Mouse (Mus musculus) ES-E14 (cell line): ENCODE results near the gene Plce1. TPM values are rescaled to one million over a fixed set of nuclear protein-coding genes. Genes with fewer than 3 reads are reported as not detected.
A peak's percentile ranks its signal among the peaks of the same experiment; 100 is the strongest.
"Not testable (repeated sequence)": the region's sequence is repeated elsewhere in the genome, so short reads cannot be mapped to it uniquely, and the experiment has no call there.

ENCODE experiments used
- DNase-seq: peaks from one replicate; pipeline ENCODE4 v3.0.0-alpha.2; 2013; ENCODE audit warnings: low read depth, low spot score
- H3K27ac ChIP-seq: 2 replicates; pipeline ENCODE4 v1.5.1; 2012; ENCODE audit warnings: low read depth, mild to moderate bottlenecking, low read length, moderate library complexity, mixed read lengths; ENCODE audit not compliant: poor library complexity, insufficient read depth, severe bottlenecking
- H3K36me3 ChIP-seq: 2 replicates; pipeline ENCODE4 v1.6.1; 2012; ENCODE audit warnings: mild to moderate bottlenecking, low read length, moderate library complexity, mixed read lengths; ENCODE audit not compliant: control insufficient read depth, poor library complexity, insufficient read depth, severe bottlenecking
- H3K4me1 ChIP-seq, 2 experiments: fragments of 150-350 bp in 1 of 2; sonication (generic) in 1 of 2; 2 replicates each; pipeline ENCODE4 v1.6.1; 2012; ENCODE audit warnings: low read length in 2 of 2, mild to moderate bottlenecking in 1 of 2, mixed read lengths in 1 of 2; ENCODE audit not compliant: control insufficient read depth in 2 of 2, insufficient read depth in 2 of 2, poor library complexity in 1 of 2
- H3K4me3 ChIP-seq, 2 experiments: fragments of 150-350 bp in 1 of 2; sonication (generic) in 1 of 2; 2 replicates each; pipeline ENCODE4 v1.5.1; 2012; ENCODE audit warnings: low read length in 2 of 2, low read depth in 1 of 2, mild to moderate bottlenecking in 1 of 2, mixed read lengths in 1 of 2; ENCODE audit not compliant: insufficient read depth in 1 of 2, poor library complexity in 1 of 2, severe bottlenecking in 1 of 2
- H3K9ac ChIP-seq: 2 replicates; pipeline ENCODE4 v1.6.1; 2012; ENCODE audit warnings: low read depth, mild to moderate bottlenecking, low read length, mixed read lengths; ENCODE audit not compliant: poor library complexity, insufficient read depth, severe bottlenecking
- H3K9me3 ChIP-seq: fragments of 150-350 bp; sonication (generic); 2 replicates; pipeline ENCODE4 v1.6.1; 2012; ENCODE audit warnings: low read depth, mild to moderate bottlenecking, low read length; ENCODE audit not compliant: control insufficient read depth, insufficient read depth
- CHD2 ChIP-seq: IDR thresholded peaks from 2 replicates; pipeline ENCODE4 v1.6.1; 2014; ENCODE audit warnings: mild to moderate bottlenecking, low read depth, low read length, inconsistent platforms
- HCFC1 ChIP-seq: IDR thresholded peaks from 2 replicates; pipeline ENCODE4 v1.6.1; 2012; ENCODE audit warnings: low read length, inconsistent platforms, borderline replicate concordance; ENCODE audit not compliant: insufficient read depth
- MAFK ChIP-seq: IDR thresholded peaks from 2 replicates; pipeline ENCODE4 v1.6.1; 2014; ENCODE audit warnings: mild to moderate bottlenecking, low read depth, low read length, inconsistent platforms; ENCODE audit not compliant: insufficient read depth
- ZC3H11A ChIP-seq: IDR thresholded peaks from 2 replicates; pipeline ENCODE4 v1.6.1; 2012; ENCODE audit warnings: low read depth, mild to moderate bottlenecking, inconsistent platforms, low read length, borderline replicate concordance
- ZNF384 ChIP-seq: IDR thresholded peaks from 2 replicates; pipeline ENCODE4 v1.6.1; 2012; ENCODE audit warnings: low read depth, low read length, inconsistent platforms
- in situ Hi-C, 2 experiments: fragments of 600-800 bp; cut with MboI; formaldehyde crosslinking; loops; one replicate each; pipeline ENCODE4 v1.15.1; 2025; ENCODE audit warnings: low sequenced_read_pairs in 2 of 2, inconsistent platforms in 1 of 2; ENCODE audit not compliant: unreplicated experiment in 2 of 2
- total RNA-seq: library from RNA; depleted of rRNA; stranded (reverse); fragments of 300-350 nt; gene quantifications from 2 replicates; pipeline ENCODE4 v1.2.3, GENCODE M21; 2012

Gene Plce1
- total RNA-seq, 1 experiment, result 2.2 TPM

- Histone ChIP-seq H3K9ac (no peak overlapping the region), H3K4me3 (no peak overlapping the region), H3K9me3 (no peaks in the 10 kb centered on the region), H3K4me1 (no peaks in the 10 kb centered on the region), H3K36me3 (no peaks in the 10 kb centered on the region), H3K27ac (no peak overlapping the region)
- in situ Hi-C loops, result no loop called here
- DNase-seq, result no peak
- TF ChIP-seq ZC3H11A (no peak), MAFK (no peak), CHD2 (no peak), HCFC1 (no peak), ZNF384 (no peak)
Measured at GRCm38 (mm10) chr19:38639050-38639449, 158.1 kb downstream of the Plce1 start.

- no peak for DNase-seq
- H3K9me3 ChIP-seq, result no peaks in the 10 kb centered on the region
- TF ChIP-seq HCFC1, result no peak
- TF ChIP-seq MAFK, result no peak
- no peak for TF ChIP-seq ZNF384
- TF ChIP-seq CHD2, result no peak
- no peak for TF ChIP-seq ZC3H11A
- no peaks in the 10 kb centered on the region for H3K4me1 ChIP-seq
- H3K36me3 ChIP-seq, result no peaks in the 10 kb centered on the region
- in situ Hi-C loops, result no loop called here
- no peak overlapping the region for H3K9ac ChIP-seq
- H3K27ac ChIP-seq, result no peak overlapping the region
- H3K4me3 ChIP-seq, result no peak overlapping the region
Measured at GRCm38 (mm10) chr19:38639805-38640204, 158.9 kb downstream of the Plce1 start.

- H3K4me1 ChIP-seq, H3K4me3 ChIP-seq, H3K27ac ChIP-seq, H3K9ac ChIP-seq, in situ Hi-C loops, H3K36me3 ChIP-seq, H3K9me3 ChIP-seq: not testable (repeated sequence)
- DNase-seq, result peak; percentile 4
Measured at GRCm38 (mm10) chr19:38642515-38642914, 161.6 kb downstream of the Plce1 start.

GRCm38 (mm10) chr19:38644871-38645595, 164.1 kb downstream of the Plce1 start:
- peak; percentile 2 for DNase-seq
- H3K36me3 ChIP-seq, result no peaks in the 10 kb centered on the region
- H3K9me3 ChIP-seq, result no peaks in the 10 kb centered on the region
- H3K4me1 ChIP-seq, result no peaks in the 10 kb centered on the region
- TF ChIP-seq CHD2, result no peak
- no peak for TF ChIP-seq ZNF384
- TF ChIP-seq HCFC1, result no peak
- TF ChIP-seq ZC3H11A, result no peak
- no peak for TF ChIP-seq MAFK
- in situ Hi-C loops, result no loop called here
- H3K27ac ChIP-seq, result no peak overlapping the region
- H3K4me3 ChIP-seq, result no peak overlapping the region
- H3K9ac ChIP-seq, result no peak overlapping the region

- H3K36me3 ChIP-seq, result no peaks in the 10 kb centered on the region
- H3K9ac ChIP-seq, result no peak overlapping the region
- DNase-seq, result no peak
- H3K27ac ChIP-seq, result no peak overlapping the region
- H3K9me3 ChIP-seq, result no peaks in the 10 kb centered on the region
- no peak for TF ChIP-seq ZNF384
- no peak for TF ChIP-seq MAFK
- no peak for TF ChIP-seq ZC3H11A
- TF ChIP-seq HCFC1, result no peak
- TF ChIP-seq CHD2, result no peak
- no peak overlapping the region for H3K4me3 ChIP-seq
- no peaks in the 10 kb centered on the region for H3K4me1 ChIP-seq
- in situ Hi-C loops, result no loop called here
Measured at GRCm38 (mm10) chr19:38657980-38658379, 177.1 kb downstream of the Plce1 start.
